Mouse (Mus musculus) embryonic facial prominence, embryonic 14.5 days (tissue): Measurements from ENCODE around the gene Ascc1. TPM values are rescaled to one million over a fixed set of nuclear protein-coding genes. Genes with fewer than 3 reads are reported as not detected.

Experiments used
- ATAC-seq: fragments of 200-750 bp; cut with Nextera tagmentation; 2 replicates; pipeline ENCODE4 v1.8.0; 2017; ENCODE audit warnings: low read depth, moderate number of reproducible peaks, moderate TSS enrichment
- DNase-seq: peaks from one replicate; pipeline ENCODE4 v3.0.0-alpha.2; 2015; ENCODE audit warnings: low spot score
- H3K27ac ChIP-seq: fragments of 300-500 bp; sonication (generic); replicated peaks from 2 replicates; pipeline ENCODE4 v1.5.1; 2014; ENCODE audit warnings: low read depth, mild to moderate bottlenecking, low read length, moderate library complexity
- H3K27me3 ChIP-seq: fragments of 300-500 bp; sonication (generic); replicated peaks from 2 replicates; pipeline ENCODE4 v1.6.1; 2014; ENCODE audit warnings: low read length; ENCODE audit not compliant: control insufficient read depth, insufficient read depth
- H3K36me3 ChIP-seq: fragments of 300-500 bp; sonication (generic); 2 replicates; pipeline ENCODE4 v1.6.1; 2014; ENCODE audit warnings: low read length, mixed read lengths; ENCODE audit not compliant: control insufficient read depth, insufficient read depth
- H3K4me1 ChIP-seq: fragments of 300-500 bp; sonication (generic); 2 replicates; pipeline ENCODE4 v1.6.1; 2014; ENCODE audit warnings: antibody characterized with exemption, low read length; ENCODE audit not compliant: control insufficient read depth, insufficient read depth
- H3K4me2 ChIP-seq: fragments of 300-500 bp; sonication (generic); 2 replicates; pipeline ENCODE4 v1.6.1; 2014; ENCODE audit warnings: low read depth, mild to moderate bottlenecking, low read length, moderate library complexity, mixed read lengths
- H3K4me3 ChIP-seq: fragments of 300-500 bp; sonication (generic); 2 replicates; pipeline ENCODE4 v1.5.1; 2014; ENCODE audit warnings: low read depth, mild to moderate bottlenecking, low read length
- H3K9ac ChIP-seq: fragments of 300-500 bp; sonication (generic); 2 replicates; pipeline ENCODE4 v1.6.1; 2014; ENCODE audit warnings: low read depth, mild to moderate bottlenecking, low read length, moderate library complexity, mixed read lengths
- H3K9me3 ChIP-seq: fragments of 300-500 bp; sonication (generic); 2 replicates; pipeline ENCODE4 v1.6.1; 2016; ENCODE audit warnings: low read length; ENCODE audit not compliant: control insufficient read depth
- WGBS: fragments of 180-500 bp; shearing (Covaris S2); extraction: QIAGEN DNeasy Blood & Tissue Kit; methylation state at CpG from one replicate; pipeline ENCODE4 v1.1.7; 2014; 5-methylcytosine and 5-hydroxymethylcytosine counted together
- polyA plus RNA-seq: library from polyadenylated mRNA; unstranded; fragments of >200 nt; fragmentation: Nextera tagmentation; extraction: Ambion mirVana; gene quantifications from 2 replicates; pipeline ENCODE4 v1.2.1, GENCODE M21; 2014

The Ascc1 gene
- 36.5 and 37.8 TPM in 2 replicates for polyA plus RNA-seq

DNA sequence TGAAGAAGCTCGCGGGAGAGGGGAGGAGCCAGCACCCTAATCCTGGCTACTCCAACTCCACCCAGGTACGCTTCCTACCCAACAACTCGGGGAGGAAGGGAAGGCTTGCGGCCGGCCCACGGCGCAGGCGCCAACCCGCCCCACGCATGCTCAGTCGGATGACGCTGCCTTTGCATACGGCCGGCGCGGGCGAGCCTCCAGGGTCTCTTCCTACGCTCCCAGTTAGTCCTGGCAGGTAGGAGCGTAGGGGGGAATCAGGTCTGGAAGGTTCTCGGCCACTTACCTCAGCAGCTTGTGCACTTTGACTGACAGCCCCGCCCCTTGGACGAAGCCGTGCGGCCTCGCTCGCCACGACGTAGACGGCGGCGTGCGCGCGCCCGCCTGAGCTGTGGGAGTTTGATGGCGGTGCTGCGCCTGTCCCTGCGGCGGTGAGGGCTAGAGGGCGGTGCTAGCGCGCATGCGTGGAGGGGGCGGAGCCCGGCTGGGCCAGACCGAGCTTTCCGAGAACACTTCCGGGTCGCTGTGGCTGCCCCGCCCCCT lies at the start of gene Ascc1, which contains the start of gene Anapc16:
Ascc1 (plus strand) TSS at position 133 of the 540 bp plus-strand sequence.
Anapc16 (minus strand) TSS at position 463 of the 540 bp plus-strand sequence.
- Histone ChIP-seq H3K9ac (peak within 1 kb of the TSS; percentile 77), H3K27me3 (no peaks in the 10 kb centered on the region), H3K27ac (peak within 1 kb of the TSS; percentile 96), H3K4me2 (peak within 1 kb of the TSS; percentile 71), H3K36me3 (peaks cover 16% of the 10 kb centered on the region; the same call in 1 of the 2 replicates), H3K9me3 (no peaks in the 10 kb centered on the region), H3K4me1 (peaks cover 12% of the 10 kb centered on the region), H3K4me3 (peak within 1 kb of the TSS; percentile 76)
- ATAC-seq (peak; percentile 97), DNase-seq (peak; percentile 98)
- 1% methylated on average over 33 of the region's 51 CpGs for WGBS

DNA sequence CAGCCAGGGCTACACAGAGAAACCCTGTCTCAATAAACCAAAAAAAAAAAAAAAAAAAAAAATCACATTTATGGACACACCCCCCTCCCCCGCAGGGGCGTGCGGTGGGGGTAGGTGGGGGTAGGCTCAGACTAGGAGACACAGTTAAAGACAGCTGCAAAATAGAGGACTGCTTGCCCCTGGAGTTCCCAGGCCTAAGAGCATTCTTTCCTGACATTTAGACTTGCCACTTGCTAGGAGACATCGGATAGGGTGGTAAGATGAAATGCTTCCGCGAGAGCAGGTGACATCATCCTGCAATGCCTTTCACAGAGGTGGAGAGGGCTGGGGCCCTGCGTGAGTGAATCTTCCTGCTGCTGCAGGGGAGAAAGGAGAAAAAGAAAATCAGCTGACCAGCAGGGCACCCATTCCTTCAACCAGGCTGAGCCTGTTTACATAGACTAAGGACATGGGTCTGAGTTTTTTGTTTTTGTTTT lies 49.0 kb upstream of the Ascc1 start:
- no peaks in the 10 kb centered on the region for H3K9me3 ChIP-seq
- 37% methylated on average over 7 of the region's 7 CpGs for WGBS

DNA sequence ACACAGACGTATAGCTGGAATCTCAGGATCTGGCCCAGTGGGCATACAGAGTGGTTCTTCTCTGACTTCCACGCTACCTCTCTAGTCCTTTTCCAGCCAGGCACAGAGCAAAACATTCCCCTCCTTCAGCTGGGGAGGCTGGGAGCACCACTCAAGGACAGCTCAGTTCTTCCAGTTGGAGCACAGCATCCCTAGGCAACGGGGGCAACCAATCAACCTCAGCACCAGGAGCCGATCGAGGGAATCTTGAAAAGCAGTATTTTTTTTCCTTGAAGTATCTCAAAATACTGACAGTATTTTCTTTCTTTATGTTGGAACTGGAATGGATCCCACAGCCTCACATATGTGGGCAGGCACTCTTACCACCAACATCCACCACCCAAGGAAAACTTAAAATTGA lies 45.9 kb upstream of the Ascc1 start:
- Histone ChIP-seq H3K9ac (no peak overlapping the region), H3K9me3 (no peaks in the 10 kb centered on the region), H3K4me3 (no peak overlapping the region), H3K36me3 (no peaks in the 10 kb centered on the region), H3K4me1 (peaks cover 38% of the 10 kb centered on the region), H3K27ac (peak overlapping the region; percentile 75), H3K27me3 (no peaks in the 10 kb centered on the region), H3K4me2 (no peak overlapping the region)
- ATAC-seq (no peak), DNase-seq (no peak)
- 52% methylated on average over 5 of the region's 5 CpGs for WGBS

More for the DNA sequence above, 49.0 kb upstream of the Ascc1 start:
- ATAC-seq (no peak), DNase-seq (peak; percentile 60)
- Histone ChIP-seq H3K9ac (no peak overlapping the region), H3K4me3 (no peak overlapping the region), H3K36me3 (peaks cover 13% of the 10 kb centered on the region; the same call in 1 of the 2 replicates), H3K27ac (no peak overlapping the region; the same call in 1 of the 2 replicates), H3K4me2 (no peak overlapping the region), H3K27me3 (no peaks in the 10 kb centered on the region), H3K4me1 (peaks cover 37% of the 10 kb centered on the region)

DNA sequence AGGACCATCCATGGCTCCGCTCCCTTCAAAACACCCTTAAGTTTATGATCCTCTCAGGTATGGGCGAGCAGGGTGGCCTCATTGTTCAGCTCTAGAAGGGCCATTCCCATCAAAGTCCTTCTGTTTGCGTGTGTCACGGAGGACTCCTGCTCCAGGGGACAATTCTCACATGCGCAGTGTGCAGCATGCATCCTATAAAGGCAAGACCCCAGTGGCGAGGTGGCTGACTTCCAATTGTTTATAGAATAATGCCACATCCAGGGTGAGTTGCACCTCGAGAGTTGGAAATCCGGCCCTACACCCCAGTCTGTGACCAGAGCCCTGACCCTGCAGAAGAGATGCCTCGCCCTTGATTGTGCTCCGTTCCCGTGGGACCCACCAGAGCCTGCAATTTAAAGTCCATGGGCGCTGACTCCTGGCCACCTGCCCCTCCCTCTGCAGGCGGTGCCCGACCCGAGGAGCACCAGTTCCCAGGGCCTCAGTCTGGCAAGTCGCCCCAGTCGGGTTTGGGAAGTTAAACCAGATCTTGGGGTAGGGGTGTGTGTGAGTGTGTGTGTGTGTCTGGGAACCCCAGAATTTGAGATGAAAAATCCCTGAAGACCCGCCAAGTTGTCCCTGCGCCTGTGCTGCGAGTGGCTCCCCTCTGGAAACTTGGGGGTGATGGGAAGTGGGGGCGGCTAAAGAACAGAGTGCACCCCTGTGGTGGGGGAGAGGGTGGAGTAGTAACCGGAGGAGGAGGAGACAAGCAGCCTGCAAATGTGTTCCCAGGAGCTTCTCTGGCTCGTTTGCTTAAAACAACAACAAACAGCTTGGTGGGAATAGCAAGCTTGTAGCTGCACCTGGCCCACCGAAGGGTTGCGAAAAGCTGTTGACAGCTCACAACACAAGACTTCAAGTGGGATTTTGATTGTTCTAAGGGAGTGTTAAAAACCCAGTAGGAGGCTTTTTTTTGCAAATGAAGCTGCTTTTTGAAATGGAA lies 45.1 kb upstream of the Ascc1 start:
- no peaks in the 10 kb centered on the region for H3K36me3 ChIP-seq
- H3K4me3 ChIP-seq = peak overlapping the region; percentile 10; the same call in 1 of the 2 replicates
- H3K4me2 ChIP-seq = peak overlapping the region; percentile 42
- H3K27me3 ChIP-seq = no peaks in the 10 kb centered on the region
- 17% methylated on average over 25 of the region's 25 CpGs for WGBS
- H3K27ac ChIP-seq = peak overlapping the region; percentile 75
- peak overlapping the region; percentile 35 for H3K9ac ChIP-seq
- DNase-seq = peak; percentile 76
- peak; percentile 28; the same call in 1 of the 2 replicates for ATAC-seq
- H3K4me1 ChIP-seq = peaks cover 38% of the 10 kb centered on the region
- H3K9me3 ChIP-seq = no peaks in the 10 kb centered on the region

DNA sequence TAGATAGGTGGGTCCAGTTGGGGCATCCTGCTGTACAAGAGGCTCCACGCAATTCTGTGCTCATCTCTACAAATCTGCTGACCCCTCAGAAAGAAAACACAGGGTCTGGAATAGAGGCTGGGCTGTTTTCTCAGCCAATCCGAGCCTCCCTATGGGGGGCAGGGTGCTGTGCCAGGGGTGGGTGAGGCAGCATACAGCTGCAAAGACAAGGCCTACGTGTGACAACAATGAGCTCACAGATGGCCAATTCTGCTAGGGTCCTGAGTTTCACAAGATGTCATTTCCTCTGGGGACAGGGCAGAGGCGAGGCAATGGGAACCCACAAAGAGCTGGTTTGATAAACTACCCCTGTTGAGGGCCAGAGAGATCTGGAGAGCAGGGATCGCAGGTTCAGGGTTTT lies 44.1 kb upstream of the Ascc1 start:
- peak; percentile 10; the same call in 1 of the 2 replicates for ATAC-seq
- Histone ChIP-seq H3K9ac (peak overlapping the region; percentile 35; the same call in 1 of the 2 replicates), H3K4me3 (no peak overlapping the region), H3K4me1 (peaks cover 31% of the 10 kb centered on the region), H3K36me3 (no peaks in the 10 kb centered on the region), H3K9me3 (no peaks in the 10 kb centered on the region), H3K4me2 (0 out of 2 replicates have a peak overlapping the region, but pooled peaks have one; percentile 42), H3K27me3 (no peaks in the 10 kb centered on the region), H3K27ac (peak overlapping the region; percentile 75)
- DNase-seq = no peak
- WGBS = 32% methylated on average over 5 of the region's 5 CpGs

DNA sequence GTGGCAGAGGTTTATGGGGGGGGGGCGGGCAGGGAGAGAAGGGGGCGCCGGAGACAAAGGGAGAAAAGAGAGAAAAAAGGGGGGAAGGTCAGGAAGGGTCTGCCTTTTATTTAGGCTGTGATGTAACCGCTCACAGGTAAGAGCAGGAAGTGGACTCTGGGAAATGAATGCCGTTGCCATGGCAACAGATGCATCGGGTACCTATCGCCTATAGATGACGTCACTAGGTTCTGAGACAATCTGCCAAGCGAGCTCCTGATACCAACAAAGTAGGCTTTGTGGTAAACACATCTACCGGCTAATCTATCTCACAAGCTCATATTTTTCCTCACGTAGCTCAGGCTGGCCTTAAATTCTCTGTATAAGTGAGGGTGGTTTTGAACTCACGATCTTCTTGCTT lies 43.1 kb upstream of the Ascc1 start:
- ATAC-seq (no peak), DNase-seq (no peak)
- no peak overlapping the region for H3K27ac ChIP-seq
- H3K4me1 ChIP-seq = peaks cover 36% of the 10 kb centered on the region
- no peak overlapping the region for H3K4me2 ChIP-seq
- no peaks in the 10 kb centered on the region for H3K36me3 ChIP-seq
- no peak overlapping the region for H3K4me3 ChIP-seq
- H3K27me3 ChIP-seq = no peaks in the 10 kb centered on the region
- 80% methylated on average over 12 of the region's 12 CpGs for WGBS
- H3K9me3 ChIP-seq = no peaks in the 10 kb centered on the region
- H3K9ac ChIP-seq = no peak overlapping the region

DNA sequence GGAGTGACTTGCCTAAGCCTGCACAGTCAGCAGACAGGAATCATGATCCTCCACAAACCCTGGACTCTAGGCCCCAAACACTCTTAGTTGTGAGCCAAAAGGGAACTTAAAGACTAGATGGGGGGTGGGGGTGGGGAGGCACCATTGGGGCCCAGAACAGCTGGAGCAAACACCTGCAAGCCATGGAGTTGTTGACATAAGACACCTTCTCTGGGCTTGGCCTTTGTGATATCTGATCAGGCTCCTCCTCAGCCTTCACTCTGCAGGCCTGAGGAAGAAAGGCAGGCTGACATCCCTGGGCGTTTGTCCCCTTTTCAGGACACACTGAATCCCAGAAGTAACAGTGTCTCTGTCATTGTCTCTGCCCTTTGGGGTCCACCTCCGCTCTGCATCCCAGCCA lies 39.0 kb upstream of the Ascc1 start:
- DNase-seq (no peak), ATAC-seq (no peak)
- 73% methylated on average over 2 of the region's 2 CpGs for WGBS
- Histone ChIP-seq H3K9me3 (no peaks in the 10 kb centered on the region), H3K9ac (no peak overlapping the region; the same call in 1 of the 2 replicates), H3K36me3 (no peaks in the 10 kb centered on the region), H3K4me1 (peaks cover 37% of the 10 kb centered on the region), H3K27ac (peak overlapping the region; percentile 98), H3K4me3 (no peak overlapping the region), H3K4me2 (no peak overlapping the region), H3K27me3 (no peaks in the 10 kb centered on the region)

DNA sequence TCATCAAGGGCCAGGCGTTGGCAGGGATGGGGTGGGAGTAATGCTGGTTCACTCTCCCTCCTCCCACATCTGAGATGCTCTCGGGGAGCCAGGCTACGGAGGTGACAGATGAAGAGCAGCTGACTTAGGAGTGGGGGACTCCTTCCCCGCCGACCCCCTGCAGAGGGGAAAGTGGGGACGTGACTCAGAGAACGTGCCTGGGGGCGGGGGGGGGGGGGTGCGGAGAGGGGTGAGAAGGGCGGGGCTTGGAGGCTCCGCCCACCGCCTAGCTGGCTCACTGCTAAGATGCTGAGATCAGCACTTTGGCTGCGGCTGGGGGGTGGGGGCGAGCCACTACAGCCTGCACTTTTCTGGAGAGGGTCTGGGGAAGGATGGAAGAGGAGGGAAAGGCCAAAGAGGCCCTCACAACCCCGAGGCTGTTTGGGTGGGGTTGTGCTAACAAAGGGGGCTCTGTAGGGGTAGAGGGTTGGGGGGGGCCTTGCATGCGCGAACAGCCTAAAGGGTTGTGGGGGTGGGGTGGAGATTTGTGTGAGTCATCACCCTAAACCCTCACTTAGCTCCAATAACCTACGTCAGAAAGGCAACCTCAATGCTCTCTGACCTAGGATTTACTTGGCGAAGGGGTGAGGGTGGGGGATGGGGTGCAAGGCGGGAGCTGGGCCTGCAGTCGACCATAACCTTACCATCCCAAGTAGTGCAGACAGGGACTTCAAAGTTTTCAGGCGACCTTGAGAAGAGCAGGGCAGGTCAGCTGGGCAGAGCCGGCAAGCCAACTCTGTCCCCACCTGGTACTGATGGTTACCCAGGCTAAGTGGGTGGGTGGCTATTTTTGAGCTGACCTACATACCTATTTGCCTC lies 37.9 kb upstream of the Ascc1 start:
- WGBS = 3% methylated on average over 14 of the region's 23 CpGs
- H3K9me3 ChIP-seq = no peaks in the 10 kb centered on the region
- DNase-seq (peak; percentile 93), ATAC-seq (peak; percentile 78)
- peak overlapping the region; percentile 3; the same call in 1 of the 2 replicates for H3K4me3 ChIP-seq
- H3K4me1 ChIP-seq = peaks cover 31% of the 10 kb centered on the region
- peak overlapping the region; percentile 98 for H3K27ac ChIP-seq
- H3K36me3 ChIP-seq = no peaks in the 10 kb centered on the region
- peak overlapping the region; percentile 56 for H3K9ac ChIP-seq
- no peaks in the 10 kb centered on the region for H3K27me3 ChIP-seq
- peak overlapping the region; percentile 46 for H3K4me2 ChIP-seq
